Mouse (Mus musculus) urinary bladder, postnatal 36 days (tissue): ENCODE results near the gene Ints11.

Experiments
- DNase-seq, 2 experiments: peaks; one replicate each; pipeline ENCODE4 v3.0.0; 2022; ENCODE audit warnings: low spot score in 2 of 2, mixed read lengths in 1 of 2

Gene Ints11

DNA sequence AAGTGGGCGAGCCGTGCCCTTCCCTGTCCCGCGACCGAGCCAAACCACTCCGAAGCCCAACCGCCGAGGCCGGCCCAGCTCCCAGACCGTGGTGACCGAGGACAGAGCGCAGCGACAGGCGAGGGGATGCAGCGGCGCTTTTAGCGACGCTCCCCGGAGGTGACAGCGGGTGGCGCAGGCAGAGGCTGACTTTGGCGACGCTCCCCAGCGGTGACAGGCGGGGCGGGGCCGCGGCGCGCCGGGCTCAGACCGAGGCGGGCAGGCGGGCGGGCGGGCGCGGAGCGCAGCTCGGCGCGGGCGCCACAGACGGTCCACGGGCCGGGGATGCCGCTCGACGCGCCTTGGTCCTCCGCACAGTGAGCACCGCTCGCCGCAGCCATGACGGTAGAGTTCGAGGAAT lies 22.7 kb downstream of the Ints11 start:
- peak; percentile 70 to 78 for DNase-seq

DNA sequence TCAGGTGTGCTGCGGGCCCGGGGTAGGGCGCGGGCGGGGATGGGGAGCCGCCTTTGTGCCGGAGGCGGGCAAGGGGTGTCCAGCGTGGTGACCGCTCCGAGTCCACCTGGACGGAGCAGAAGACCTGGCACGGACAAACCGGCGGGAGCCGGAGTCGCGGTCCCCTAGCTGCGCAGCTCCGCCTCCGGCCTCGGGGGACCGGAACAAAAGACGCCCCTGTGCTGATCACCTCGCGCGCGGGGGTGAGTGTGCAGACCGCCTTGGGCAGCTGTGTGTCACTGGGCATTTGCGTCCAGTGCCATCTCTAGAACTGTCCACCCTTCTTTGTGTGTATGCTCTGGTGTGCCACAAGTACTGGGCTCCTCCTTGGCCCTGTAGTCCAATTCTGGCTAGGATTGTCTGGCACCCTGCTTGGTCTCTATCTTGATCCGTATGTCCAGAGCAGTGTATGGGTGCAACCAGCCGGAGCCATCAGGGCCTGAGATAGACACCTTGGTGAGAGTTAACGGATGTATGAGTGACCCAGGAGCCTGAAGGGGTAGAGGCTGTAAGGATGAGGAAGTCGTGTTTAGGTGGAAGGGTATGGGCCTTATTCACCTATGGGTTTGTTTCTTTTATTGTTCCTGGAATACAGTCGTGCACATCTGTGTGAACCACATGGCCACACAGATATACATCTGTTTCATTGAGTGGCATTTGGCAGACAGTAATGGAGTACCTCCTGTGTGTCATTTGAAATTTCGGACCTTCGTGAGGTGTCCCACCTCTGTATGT lies 23.3 kb downstream of the Ints11 start:
- DNase-seq: no peak

DNA sequence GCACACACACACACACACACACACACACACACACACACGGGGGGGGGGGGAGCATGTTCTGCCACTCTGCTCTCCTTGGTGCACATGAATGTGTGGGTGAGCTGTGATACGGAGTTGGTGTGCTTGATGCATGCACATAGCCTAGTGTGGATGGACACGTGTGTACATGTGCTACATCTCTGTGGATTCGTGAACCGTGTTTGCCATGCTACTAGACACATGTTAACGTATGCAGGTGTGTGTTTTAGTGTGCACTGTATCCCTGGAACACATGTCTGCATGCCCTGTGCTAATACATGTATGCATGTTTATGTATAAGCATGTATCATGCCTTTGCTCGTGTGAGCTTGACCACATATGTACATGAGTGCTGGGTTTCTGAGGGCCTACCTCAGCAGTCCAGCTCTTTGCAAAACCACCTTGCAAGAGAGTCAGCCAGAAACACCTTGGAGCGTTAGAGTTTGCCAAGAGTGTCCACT lies 23.9 kb downstream of the Ints11 start:
- DNase-seq: no peak

DNA sequence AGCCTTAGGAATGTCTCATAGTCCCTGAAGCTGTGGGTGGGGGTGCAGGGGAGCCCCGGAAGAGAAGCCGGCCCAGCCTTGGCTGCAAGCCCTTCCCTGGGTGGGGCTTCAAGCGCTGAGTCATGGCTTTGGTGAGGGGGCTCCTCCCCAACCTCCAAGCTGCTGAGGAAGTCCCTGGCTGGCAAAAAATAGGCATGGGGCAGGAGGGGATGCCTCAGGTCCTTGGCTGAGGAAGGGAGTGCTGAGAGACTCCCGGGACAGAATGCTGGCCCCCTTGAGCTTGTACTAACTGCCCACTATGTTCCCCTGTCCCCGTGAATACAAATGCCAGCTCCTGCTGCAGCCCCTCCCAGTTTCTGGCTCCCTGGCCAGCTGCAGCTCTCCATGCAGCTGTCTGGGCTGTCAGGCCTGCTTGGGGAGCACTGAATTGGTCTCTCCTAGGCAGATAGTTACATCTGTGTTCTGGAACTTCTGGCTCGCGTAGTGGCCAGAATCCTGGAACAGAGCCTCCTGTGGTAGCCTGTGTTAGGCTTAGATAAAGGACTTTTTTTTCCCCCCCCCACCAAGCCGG lies 25.1 kb downstream of the Ints11 start:
- DNase-seq: peak; percentile 76 to 86

DNA sequence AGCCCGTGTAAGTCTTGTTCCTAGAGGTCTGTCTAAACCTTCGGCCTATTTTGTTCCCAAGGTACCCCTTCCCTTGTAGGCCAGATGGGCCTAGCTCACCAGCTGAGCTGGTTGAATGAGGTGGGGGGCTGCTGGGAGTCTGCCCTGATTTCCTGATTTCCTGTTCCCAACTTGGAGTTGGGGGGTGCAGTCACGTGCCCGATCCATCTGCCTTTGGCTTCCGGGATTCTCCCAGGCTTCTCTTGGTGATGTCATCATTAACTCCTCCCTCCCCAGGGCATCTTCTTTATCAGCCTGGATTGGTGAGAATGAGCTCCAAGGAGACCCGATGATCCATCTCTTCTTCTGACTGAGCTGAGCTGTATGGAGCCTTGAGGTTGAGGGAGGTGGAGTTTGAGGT lies 25.9 kb downstream of the Ints11 start:
- peak; percentile 27 to 65 for DNase-seq

DNA sequence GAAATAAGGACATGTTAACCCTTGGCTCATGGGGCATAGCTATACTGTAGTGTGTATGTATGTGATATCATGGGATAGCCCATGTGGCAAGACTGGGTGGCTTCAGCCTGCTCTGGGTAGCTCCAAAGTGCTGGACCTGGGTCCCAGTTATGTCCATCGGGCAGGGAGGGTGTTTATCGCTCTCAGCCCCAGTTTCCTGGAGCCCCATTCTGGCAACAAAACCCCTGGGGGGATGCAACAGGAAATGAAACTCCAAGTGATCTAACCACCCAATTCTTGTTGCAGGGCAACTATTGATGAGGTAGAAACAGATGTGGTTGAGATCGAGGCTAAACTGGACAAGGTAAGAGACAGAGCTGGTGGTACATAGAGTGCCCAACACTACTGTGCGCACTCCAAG lies 26.5 kb downstream of the Ints11 start:
- no peak for DNase-seq

DNA sequence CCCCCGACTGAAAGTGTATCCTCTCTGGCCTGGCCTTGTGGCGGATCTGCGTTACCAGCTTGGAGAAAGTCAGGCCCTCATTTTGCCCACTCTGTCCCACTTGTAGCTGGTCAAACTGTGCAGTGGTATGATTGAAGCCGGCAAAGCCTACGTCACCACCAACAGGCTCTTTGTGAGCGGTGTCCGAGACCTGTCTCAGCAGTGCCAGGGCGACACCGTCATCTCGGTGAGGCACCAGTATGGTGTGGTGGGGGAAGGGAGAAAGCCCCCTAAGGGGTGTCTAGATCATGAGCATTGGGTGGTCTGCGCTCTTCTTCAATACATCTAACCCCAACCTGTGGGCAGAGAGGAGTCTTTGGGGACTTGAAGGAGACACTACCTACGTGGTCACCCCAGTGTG lies 27.1 kb downstream of the Ints11 start:
- DNase-seq: no peak

DNA sequence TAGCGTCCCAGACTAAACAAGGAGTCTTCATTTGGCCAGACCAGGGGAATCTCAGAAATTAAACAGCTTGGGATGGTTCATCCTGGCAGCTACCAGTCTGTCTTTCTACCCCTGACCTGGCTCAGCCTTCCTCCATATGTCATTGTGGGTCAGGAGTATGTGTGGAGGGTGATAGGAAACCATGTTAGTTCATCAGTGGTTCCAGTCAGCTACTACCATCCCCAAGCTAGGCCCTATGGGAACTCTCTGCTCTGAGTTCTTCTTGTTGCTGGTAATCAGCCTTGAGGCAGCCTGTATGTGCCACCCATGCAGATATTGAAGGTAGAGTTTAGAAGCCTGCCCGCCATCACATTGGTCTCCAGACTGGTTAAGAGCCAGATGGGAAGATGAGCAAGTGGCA lies 29.0 kb downstream of the Ints11 start:
- no peak for DNase-seq

DNA sequence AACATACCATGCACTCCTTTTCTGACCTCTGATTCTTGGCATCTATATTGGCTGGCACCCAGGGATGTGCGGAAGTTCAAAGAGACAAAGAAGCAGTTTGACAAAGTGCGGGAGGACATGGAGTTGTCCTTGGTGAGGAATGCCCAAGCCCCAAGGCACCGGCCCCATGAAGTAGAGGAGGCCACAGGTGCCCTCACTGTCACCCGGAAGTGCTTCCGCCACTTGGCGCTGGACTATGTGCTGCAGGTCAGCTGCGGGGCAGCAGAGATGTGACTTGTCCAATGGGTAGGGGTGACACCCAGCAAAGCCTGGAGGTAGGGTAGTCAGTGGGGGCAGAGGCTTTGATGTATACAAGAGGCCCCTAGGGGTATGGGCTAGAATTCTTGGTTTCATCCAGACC lies 30.0 kb downstream of the Ints11 start:
- no peak for DNase-seq

DNA sequence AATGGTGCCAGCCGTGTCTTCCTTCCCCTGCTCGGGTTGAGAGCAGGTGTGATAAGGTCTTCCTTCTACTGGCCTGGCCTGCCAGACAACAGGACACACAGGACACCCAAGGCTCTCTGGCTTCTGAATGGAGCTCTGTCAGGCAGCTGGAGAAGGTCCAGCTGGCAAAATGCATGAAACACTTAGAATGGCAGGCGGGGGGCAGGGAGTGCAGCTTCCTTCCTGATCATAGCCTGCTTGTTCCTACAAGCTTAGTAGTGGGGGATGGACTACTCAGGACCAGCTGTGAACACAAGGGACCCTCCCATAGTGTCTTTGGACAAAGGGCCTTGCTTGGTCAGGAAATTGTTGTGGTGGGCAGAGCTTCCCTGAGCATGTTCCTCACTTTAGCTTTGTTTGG lies 31.9 kb downstream of the Ints11 start:
- no peak for DNase-seq

DNA sequence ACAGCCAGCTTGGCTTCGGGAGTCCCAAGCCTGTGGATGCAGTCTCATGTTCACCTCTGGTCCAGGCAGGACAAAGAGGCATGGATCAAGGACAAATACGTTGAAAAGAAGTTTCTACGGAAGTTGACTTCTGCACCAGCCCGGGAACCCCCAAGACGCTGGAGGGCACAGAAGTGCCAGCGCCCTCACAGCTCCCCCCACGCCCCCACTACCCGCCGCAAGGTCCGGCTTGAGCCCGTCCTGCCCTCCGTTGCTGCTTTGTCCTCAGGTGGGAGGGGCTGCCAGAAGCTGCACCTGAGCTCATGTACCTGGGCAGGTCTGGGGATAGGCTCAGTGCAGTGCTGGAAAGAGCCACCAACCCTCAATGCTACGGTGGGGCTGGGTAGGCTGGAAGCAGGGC lies 33.9 kb downstream of the Ints11 start:
- DNase-seq: no peak

DNA sequence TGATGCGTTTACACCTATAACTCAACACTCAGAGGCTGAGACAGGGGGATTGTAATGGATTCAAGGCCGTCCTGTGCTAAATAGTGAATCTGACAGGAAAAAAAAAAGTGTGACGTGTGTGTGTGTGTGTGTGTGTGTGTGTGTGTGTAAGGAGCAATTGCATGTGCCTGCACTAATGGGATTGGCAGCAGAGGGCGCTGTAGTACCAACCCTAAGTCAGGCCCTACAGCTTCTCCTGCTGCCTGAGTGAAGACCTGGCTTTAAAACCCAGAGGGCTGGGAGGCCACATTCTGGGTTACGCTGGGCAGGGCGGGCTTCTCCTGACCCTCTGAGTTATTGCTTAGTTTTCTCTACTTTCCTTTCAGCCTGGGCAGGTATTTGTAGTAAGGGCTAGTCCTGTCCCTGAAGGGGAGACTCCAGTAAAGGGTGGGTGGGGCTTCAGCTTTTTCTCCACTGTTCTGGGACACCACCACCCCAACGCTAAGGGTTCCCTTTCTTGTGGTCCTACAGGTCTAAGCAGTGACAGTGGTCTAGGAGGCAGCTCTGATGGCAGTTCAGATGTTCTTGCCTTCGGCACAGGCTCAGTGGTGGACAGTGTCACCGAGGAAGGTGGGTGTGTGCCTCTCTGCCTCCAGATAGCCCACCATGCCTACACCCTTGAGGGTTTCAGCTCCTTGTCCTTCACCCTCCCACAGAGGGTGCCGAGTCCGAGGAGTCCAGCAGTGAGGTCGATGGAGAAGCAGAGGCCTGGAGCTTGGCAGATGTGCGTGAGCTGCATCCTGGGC lies 35.2 kb downstream of the Ints11 start:
- DNase-seq: no peak

DNA sequence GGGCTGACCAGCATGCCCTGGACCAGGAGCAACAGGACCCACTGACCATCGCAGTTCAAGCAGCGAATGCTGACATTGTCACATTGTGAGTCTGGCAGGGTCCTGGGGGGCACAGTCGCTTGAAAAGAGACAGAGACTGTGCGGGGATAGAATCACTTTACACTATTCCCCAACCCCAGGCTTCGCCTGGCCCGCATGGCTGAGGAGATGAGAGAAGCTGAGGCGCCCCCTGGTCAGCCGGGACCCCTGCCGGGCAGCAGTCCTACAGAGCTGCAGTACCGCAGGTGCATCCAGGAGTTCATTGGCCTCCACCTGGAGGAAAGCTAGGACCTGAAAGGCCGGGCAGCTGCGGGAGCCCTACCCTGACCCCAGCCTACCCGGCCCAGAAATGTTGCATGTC lies 36.3 kb downstream of the Ints11 start:
- DNase-seq: no peak

DNA sequence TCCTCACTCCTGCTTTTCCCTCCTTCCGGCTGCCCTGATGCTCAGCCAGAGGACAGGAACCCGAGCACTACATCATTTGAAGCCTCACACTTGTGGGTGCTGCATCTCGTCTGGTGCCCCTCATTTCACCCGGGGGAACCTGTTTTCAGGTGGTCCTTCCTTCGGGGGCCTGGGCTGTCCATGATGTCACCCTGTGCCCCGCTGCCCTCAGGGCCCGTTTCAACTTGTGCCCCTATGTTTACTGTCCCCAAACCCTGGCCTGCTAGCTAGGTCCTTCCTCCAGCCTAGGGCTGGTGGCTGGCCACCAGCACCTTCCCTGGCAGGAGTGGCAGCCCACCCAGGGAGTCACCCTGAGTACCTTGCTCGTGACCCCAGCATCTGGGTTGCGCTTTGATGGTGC lies 36.8 kb downstream of the Ints11 start:
- peak in 1 of 2 experiments; percentile 0 for DNase-seq

DNA sequence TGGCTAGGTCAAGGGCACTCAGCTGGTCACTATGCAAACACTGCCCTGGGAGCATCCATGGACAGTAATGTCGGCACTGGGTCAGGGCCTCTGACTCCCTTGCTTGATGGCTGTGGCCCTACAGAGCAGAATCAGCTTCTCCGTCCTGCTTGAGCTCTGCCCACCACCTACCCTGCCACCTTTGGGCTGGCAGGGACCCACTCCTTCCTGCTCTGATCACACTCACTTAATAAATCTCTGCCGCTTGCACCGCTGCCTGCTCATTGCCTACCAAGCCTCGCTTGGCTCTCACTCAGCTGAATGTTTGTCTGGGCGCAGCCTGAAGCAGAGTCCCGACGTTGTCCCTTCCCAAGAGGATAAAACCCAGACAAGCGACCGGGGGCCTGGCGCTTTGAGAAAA lies 37.7 kb downstream of the Ints11 start:
- peak in 1 of 2 experiments; percentile 1 for DNase-seq

DNA sequence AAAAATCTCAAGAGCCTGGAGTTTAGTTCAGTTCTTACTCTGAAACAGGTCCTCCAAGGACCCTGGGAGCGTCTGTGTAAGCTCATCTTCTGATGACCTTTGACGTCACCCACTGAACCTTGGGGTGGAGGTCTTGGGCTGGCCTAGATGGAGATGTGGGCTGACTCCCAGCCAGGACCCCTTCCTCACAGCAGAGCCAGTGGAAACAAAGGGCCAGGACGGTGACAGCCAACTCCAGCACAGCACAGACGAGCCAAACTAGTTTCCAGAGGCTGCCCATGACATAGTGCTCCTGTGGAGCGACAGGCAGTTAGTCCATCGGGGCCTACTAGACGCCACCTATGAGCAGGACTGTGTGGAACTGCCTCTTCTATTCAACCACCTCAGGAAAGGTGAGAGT lies 38.9 kb downstream of the Ints11 start:
- no peak for DNase-seq

DNA sequence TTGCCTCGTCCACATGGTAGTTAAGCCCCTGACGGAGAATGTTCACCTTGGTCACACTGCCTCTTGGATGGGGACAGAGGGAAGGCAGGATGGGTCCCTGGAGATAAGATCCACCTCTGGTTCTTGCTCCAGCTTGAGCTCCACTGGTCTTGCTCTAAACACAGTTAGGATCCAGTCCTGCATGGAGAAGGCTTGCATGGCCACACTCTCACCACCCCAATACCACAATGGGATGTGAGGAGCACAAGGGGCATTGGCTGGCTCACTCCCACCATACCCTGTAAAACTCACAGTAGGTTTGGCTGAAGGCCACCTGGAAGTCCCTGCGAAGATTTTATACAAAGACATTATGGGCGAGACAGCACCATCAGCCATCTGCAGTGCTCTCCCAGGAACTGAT lies 39.4 kb downstream of the Ints11 start:
- no peak for DNase-seq

DNA sequence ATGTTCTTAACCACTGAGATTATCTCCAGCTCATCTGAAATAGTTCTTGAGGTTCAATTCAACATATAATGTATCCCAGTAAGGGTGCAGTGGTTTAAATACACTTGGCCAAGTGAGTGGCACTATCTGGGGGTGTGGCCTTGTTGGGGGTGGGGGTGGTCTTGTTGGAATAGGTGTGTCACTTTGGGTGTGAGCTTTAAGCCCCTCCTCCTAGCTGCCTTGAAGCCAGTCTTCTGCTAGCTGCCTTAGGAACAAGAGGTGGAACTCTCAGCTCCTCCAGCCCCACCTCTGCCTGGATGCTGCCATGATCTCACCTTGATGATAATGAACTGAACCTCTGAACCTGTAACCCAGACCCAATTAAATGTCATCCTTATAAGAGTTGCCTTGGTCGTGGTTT lies 62.7 kb downstream of the Ints11 start:
- DNase-seq: no peak
